Mouse (Mus musculus): ENCODE results near the gene Zbtb16.

- TF ChIP-seq CTCF (IDR thresholded peaks at IDR 0.05; ENCODE audit: extremely low read depth, insufficient read length, insufficient replicate concordance, low read depth, low read length) = no peak
- no peak for TF ChIP-seq POLR2A (IDR thresholded peaks at IDR 0.05; ENCODE audit: low read depth, low read length)
Measured at GRCm38 (mm10) chr9:48823851-48824250, 12.2 kb downstream of the Zbtb16 start.
